Mouse (Mus musculus): Measurements from ENCODE around the gene Ric8b. TPM values are rescaled to one million over a fixed set of nuclear protein-coding genes. Genes with fewer than 3 reads are reported as not detected.

The Ric8b gene
- 43.0 and 48.3 TPM in 2 replicates for polyA plus RNA-seq (2015; fragmentation: Nextera tagmentation; extraction: Ambion mirVana)

GRCm38 (mm10) chr10:84916810-84917730 lies at the start of gene Ric8b:
Ric8b (plus strand) TSS chr10:84917616.
- Histone ChIP-seq H3K36me3 (ENCODE audit: control insufficient read depth, insufficient read depth, low read length) (no peaks in the 10 kb centered on the region), H3K27ac (ENCODE audit: low read depth, low read length) (peak within 1 kb of the TSS; percentile 99), H3K4me3 (ENCODE audit: low read length) (peak within 1 kb of the TSS; percentile 87), H3K27me3 (replicated peaks; ENCODE audit: control insufficient read depth, insufficient read depth, low read length) (no peaks in the 10 kb centered on the region), H3K9ac (ENCODE audit: low read depth, low read length) (peak within 1 kb of the TSS; percentile 93), H3K9me3 (ENCODE audit: control insufficient read depth, low read length) (no peaks in the 10 kb centered on the region), H3K4me2 (ENCODE audit: low read length) (peak within 1 kb of the TSS; percentile 57), H3K4me1 (ENCODE audit: control insufficient read depth, insufficient read depth, low read depth, low read length) (peaks cover 24% of the 10 kb centered on the region)
- WGBS: under 1% methylated on average over 47 of the region's 51 CpGs
- ATAC-seq: peak; percentile 98

DNA sequence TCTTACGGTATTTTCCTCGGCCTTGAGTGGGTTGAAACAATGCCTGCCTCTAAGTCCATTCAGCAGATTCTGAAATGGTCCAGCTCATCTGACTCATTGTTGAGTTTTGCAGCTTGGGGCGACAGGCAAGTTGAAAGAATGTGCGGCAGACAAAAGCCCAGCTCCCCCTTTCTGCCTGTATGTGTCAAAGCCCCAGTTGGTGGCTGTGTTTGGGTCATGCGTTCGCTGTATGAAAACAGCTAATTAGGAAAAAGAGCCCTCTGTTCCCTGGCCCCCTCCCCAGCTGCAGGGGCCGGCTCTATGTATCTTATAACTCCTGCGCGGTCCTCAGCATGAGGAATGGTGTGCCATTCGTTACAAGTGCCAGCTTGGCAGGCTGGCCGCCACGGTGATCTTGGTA lies 46.1 kb upstream of the Ric8b start:
- no peak overlapping the region for H3K27ac ChIP-seq (ENCODE audit: low read depth, low read length)
- no peaks in the 10 kb centered on the region for H3K9me3 ChIP-seq (ENCODE audit: control insufficient read depth, low read length)
- ATAC-seq: peak; percentile 61; the same call in 1 of the 2 replicates
- peaks cover 4% of the 10 kb centered on the region for H3K4me1 ChIP-seq (ENCODE audit: control insufficient read depth, insufficient read depth, low read depth, low read length)
- no peaks in the 10 kb centered on the region for H3K27me3 ChIP-seq (replicated peaks; ENCODE audit: control insufficient read depth, insufficient read depth, low read length)
- 0 out of 2 replicates have a peak overlapping the region, but pooled peaks have one; percentile 10 for H3K4me2 ChIP-seq (ENCODE audit: low read length)
- no peak overlapping the region for H3K4me3 ChIP-seq (ENCODE audit: low read length)
- 17% methylated on average over 12 of the region's 12 CpGs for WGBS
- H3K36me3 ChIP-seq (ENCODE audit: control insufficient read depth, insufficient read depth, low read length): no peaks in the 10 kb centered on the region
- H3K9ac ChIP-seq (ENCODE audit: low read depth, low read length): peak overlapping the region; percentile 4

DNA sequence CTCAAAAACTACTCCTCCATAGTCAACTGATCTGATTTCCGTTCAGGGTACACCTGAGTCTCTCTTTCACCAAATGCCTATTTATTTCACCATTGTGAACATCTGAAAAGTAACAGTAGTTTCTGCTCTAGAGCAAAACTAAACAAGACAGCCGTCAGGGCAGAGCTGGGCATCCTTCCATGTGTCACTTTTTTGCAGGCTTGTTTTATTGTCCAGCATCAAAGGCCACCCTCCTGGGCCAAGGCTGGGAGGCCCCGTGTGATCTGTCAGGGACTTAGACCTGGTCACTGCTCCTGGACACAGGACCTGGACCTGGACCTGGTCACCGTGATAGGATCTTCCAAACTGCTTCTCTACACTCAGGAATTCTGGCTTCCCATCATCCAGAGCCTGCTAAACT lies 45.5 kb upstream of the Ric8b start:
- H3K9ac ChIP-seq (ENCODE audit: low read depth, low read length): no peak overlapping the region
- H3K4me2 ChIP-seq (ENCODE audit: low read length): no peak overlapping the region
- H3K9me3 ChIP-seq (ENCODE audit: control insufficient read depth, low read length): no peaks in the 10 kb centered on the region
- WGBS: 61% methylated on average over 4 of the region's 4 CpGs
- no peak overlapping the region for H3K27ac ChIP-seq (ENCODE audit: low read depth, low read length)
- no peak overlapping the region for H3K4me3 ChIP-seq (ENCODE audit: low read length)
- no peaks in the 10 kb centered on the region for H3K27me3 ChIP-seq (replicated peaks; ENCODE audit: control insufficient read depth, insufficient read depth, low read length)
- peaks cover 4% of the 10 kb centered on the region for H3K4me1 ChIP-seq (ENCODE audit: control insufficient read depth, insufficient read depth, low read depth, low read length)
- no peaks in the 10 kb centered on the region for H3K36me3 ChIP-seq (ENCODE audit: control insufficient read depth, insufficient read depth, low read length)
- ATAC-seq: no peak

- no peak for ATAC-seq
- Histone ChIP-seq H3K27ac (ENCODE audit: low read depth, low read length) (no peak overlapping the region), H3K4me1 (ENCODE audit: control insufficient read depth, insufficient read depth, low read depth, low read length) (no peaks in the 10 kb centered on the region), H3K9me3 (ENCODE audit: control insufficient read depth, low read length) (no peaks in the 10 kb centered on the region), H3K9ac (ENCODE audit: low read depth, low read length) (no peak overlapping the region), H3K36me3 (ENCODE audit: control insufficient read depth, insufficient read depth, low read length) (no peaks in the 10 kb centered on the region), H3K4me2 (ENCODE audit: low read length) (no peak overlapping the region), H3K4me3 (ENCODE audit: low read length) (no peak overlapping the region), H3K27me3 (replicated peaks; ENCODE audit: control insufficient read depth, insufficient read depth, low read length) (no peaks in the 10 kb centered on the region)
- WGBS: 62% methylated on average over 9 of the region's 9 CpGs
These were observed 37.4 kb upstream of the Ric8b start for GRCm38 (mm10) chr10:84879823-84880571.

GRCm38 (mm10) chr10:84882528-84882927 lies 34.9 kb upstream of the Ric8b start:
- Histone ChIP-seq H3K9ac (ENCODE audit: low read depth, low read length) (no peak overlapping the region), H3K36me3 (ENCODE audit: control insufficient read depth, insufficient read depth, low read length) (no peaks in the 10 kb centered on the region), H3K27ac (ENCODE audit: low read depth, low read length) (no peak overlapping the region), H3K4me3 (ENCODE audit: low read length) (no peak overlapping the region), H3K27me3 (replicated peaks; ENCODE audit: control insufficient read depth, insufficient read depth, low read length) (no peaks in the 10 kb centered on the region), H3K4me2 (ENCODE audit: low read length) (no peak overlapping the region), H3K9me3 (ENCODE audit: control insufficient read depth, low read length) (no peaks in the 10 kb centered on the region), H3K4me1 (ENCODE audit: control insufficient read depth, insufficient read depth, low read depth, low read length) (no peaks in the 10 kb centered on the region)
- no peak for ATAC-seq
- WGBS: 91% methylated on average over 2 of the region's 2 CpGs

DNA sequence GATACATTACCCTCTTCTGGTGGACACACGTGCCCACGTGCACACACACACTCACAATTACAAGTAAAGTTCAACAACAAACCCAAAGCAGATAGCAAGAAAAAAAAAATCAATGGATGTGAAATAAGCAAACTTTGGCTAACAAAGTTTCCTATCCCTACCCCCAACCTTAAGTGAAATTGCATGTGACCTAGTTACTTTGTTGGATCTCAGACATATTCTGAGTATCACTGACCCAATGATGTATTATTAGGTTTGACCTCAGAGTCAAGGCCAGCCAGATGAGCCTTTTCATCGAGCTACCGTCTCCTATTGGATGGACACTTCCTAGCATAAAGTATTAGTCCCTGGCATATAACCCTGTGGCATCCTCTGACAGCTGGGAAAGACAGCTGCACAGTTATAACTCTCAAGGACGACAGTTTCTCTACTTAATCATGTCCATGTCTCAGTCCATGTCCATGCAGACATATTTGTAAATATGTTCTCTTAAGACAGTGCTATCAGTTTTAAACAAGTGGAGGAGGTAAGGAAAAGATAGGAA lies 32.0 kb upstream of the Ric8b start:
- Histone ChIP-seq H3K9ac (ENCODE audit: low read depth, low read length) (no peak overlapping the region), H3K9me3 (ENCODE audit: control insufficient read depth, low read length) (no peaks in the 10 kb centered on the region), H3K36me3 (ENCODE audit: control insufficient read depth, insufficient read depth, low read length) (no peaks in the 10 kb centered on the region), H3K4me2 (ENCODE audit: low read length) (no peak overlapping the region), H3K27ac (ENCODE audit: low read depth, low read length) (no peak overlapping the region), H3K27me3 (replicated peaks; ENCODE audit: control insufficient read depth, insufficient read depth, low read length) (no peaks in the 10 kb centered on the region), H3K4me1 (ENCODE audit: control insufficient read depth, insufficient read depth, low read depth, low read length) (no peaks in the 10 kb centered on the region), H3K4me3 (ENCODE audit: low read length) (no peak overlapping the region)
- ATAC-seq: no peak
- WGBS: 66% methylated on average over 5 of the region's 5 CpGs

DNA sequence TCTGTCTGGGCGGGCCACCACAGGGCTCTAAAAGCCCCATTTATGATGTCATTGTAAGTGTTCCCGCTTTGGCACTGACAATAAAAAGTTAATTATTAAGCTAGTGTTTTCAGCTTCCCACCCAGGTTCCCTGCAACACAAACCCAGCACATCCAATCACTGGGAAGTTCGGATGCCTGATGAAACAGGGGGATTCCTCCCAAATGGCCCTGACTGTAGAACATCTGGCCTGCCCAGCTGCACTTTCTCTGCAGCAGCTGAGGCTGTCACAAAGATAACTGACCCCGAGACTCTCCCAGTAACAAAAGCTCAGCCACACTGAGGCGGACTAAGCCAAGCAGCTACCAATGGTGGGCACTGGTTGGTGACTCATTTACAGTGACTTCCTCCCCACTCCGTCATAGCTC lies 31.2 kb upstream of the Ric8b start:
- H3K9me3 ChIP-seq (ENCODE audit: control insufficient read depth, low read length): no peaks in the 10 kb centered on the region
- H3K27ac ChIP-seq (ENCODE audit: low read depth, low read length): no peak overlapping the region
- no peak overlapping the region for H3K9ac ChIP-seq (ENCODE audit: low read depth, low read length)
- WGBS: 40% methylated on average over 6 of the region's 6 CpGs
- H3K27me3 ChIP-seq (replicated peaks; ENCODE audit: control insufficient read depth, insufficient read depth, low read length): no peaks in the 10 kb centered on the region
- H3K36me3 ChIP-seq (ENCODE audit: control insufficient read depth, insufficient read depth, low read length): no peaks in the 10 kb centered on the region
- no peak for ATAC-seq
- H3K4me2 ChIP-seq (ENCODE audit: low read length): no peak overlapping the region
- no peaks in the 10 kb centered on the region for H3K4me1 ChIP-seq (ENCODE audit: control insufficient read depth, insufficient read depth, low read depth, low read length)
- H3K4me3 ChIP-seq (ENCODE audit: low read length): no peak overlapping the region

DNA sequence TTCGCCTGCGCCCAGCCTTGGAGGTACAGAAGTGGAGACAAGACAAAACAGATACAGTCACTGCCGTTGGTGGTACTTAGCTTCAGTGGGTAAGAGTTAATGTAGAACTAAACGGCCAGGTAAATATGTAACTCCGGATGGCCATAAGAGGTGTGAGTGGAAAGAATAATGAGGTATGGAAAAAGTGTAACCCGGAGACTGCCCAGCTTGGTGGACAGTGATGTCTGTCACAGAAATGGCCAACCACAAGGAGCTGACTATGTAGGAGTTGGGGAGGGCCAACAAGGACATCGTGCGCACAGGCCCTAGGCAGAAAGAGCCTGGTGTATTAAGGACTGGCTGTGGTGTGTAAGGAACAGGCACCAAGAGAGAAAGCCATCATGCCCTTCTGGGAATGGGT lies 30.6 kb upstream of the Ric8b start:
- H3K36me3 ChIP-seq (ENCODE audit: control insufficient read depth, insufficient read depth, low read length): no peaks in the 10 kb centered on the region
- no peak for ATAC-seq
- no peaks in the 10 kb centered on the region for H3K9me3 ChIP-seq (ENCODE audit: control insufficient read depth, low read length)
- no peaks in the 10 kb centered on the region for H3K4me1 ChIP-seq (ENCODE audit: control insufficient read depth, insufficient read depth, low read depth, low read length)
- WGBS: 79% methylated on average over 8 of the region's 8 CpGs
- H3K4me3 ChIP-seq (ENCODE audit: low read length): no peak overlapping the region
- H3K27ac ChIP-seq (ENCODE audit: low read depth, low read length): no peak overlapping the region
- no peak overlapping the region for H3K9ac ChIP-seq (ENCODE audit: low read depth, low read length)
- no peak overlapping the region for H3K4me2 ChIP-seq (ENCODE audit: low read length)
- no peaks in the 10 kb centered on the region for H3K27me3 ChIP-seq (replicated peaks; ENCODE audit: control insufficient read depth, insufficient read depth, low read length)
